10 mouse cellular contexts compared by ENCODE assay signal in the genomic region with DNA sequence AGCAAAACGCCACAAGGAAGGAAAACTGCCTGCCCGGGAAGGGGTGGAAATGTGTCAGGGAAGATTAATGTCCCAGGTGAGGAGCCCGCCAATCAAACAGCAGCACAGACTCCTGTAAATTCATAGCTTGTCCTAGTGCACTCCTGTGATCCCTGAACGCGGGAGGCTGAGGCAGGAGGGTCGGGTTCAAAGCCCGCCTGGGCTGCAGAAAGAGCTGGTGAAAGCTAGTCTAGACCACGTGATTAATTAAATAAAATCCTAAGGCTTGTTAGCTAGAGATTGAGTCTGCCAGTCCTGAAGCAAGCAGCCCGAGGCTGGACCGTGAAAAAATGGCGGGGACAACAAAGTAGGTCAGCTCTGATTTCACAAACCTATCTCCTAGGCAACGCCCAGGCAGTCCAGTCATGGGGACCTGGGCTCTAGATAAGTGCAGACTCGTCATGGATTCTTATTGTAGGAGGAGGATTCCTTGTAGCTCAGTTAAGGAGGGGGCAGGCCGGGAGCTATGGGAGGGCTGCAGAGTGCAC. TPM values are rescaled to one million over a fixed set of nuclear protein-coding genes. Genes with fewer than 3 reads are reported as not detected.
A peak's percentile ranks its signal among the peaks of the same experiment; 100 is the strongest.
DNase-seq lines count a peak whose midpoint lies in the region; ATAC-seq lines count a peak whose summit lies in the region.
"Had no signal": no experiment of that assay in that cellular context is flagged by ENCODE, and none has a peak within 500 bp of the region (broad histone marks: within the 10 kb centered on the region; RNA-seq: fewer than 3 reads in every experiment).

No protein-coding gene starts in this region.

- 0 out of 2 replicates have a peak, but pooled peaks have one; percentile 19 for ATAC-seq in heart, embryonic 11.5 days (replicated peaks; ENCODE audit: insufficient number of reproducible peaks, low FRiP score, low TSS enrichment)
- peak; percentile 65; the same call in 1 of the 2 replicates for ATAC-seq in midbrain, embryonic 13.5 days

- peaks cover 15% of the 10 kb centered on the region for H3K4me1 ChIP-seq in heart, embryonic 11.5 days (ENCODE audit: control insufficient read depth, insufficient read depth, low read length)
- H3K4me1 ChIP-seq in midbrain, embryonic 13.5 days (replicated peaks), result peaks cover 11% of the 10 kb centered on the region; the same call in 1 of the 2 replicates

- H3K4me3 ChIP-seq in heart, embryonic 11.5 days (ENCODE audit: low read depth, low read length), result peak overlapping the region; percentile 31
- peak overlapping the region; percentile 9; the same call in 1 of the 2 replicates for H3K4me3 ChIP-seq in midbrain, embryonic 13.5 days (replicated peaks)

- H3K27ac ChIP-seq in heart, embryonic 11.5 days (ENCODE audit: low read depth, low read length), result peak overlapping the region; percentile 85
- 0 out of 2 replicates have a peak overlapping the region, but pooled peaks have one; percentile 6 for H3K27ac ChIP-seq in midbrain, embryonic 13.5 days

- no peaks in the 10 kb centered on the region for H3K9me3 ChIP-seq in heart, embryonic 11.5 days (replicated peaks; ENCODE audit: control insufficient read depth, low read length)
- no peaks in the 10 kb centered on the region for H3K9me3 ChIP-seq in midbrain, embryonic 13.5 days

- 28% methylated on average over 14 of the region's 14 CpGs for WGBS in heart, embryonic 11.5 days (ENCODE audit: insufficient replicate concordance)
- 41% methylated on average over 14 of the region's 14 CpGs for WGBS in midbrain, embryonic 13.5 days

- DNase-seq in kidney, adult 11 months, result peak; percentile 44
- DNase-seq in kidney, postnatal 10 days, result no peak
- peak; percentile 65 to 74 for DNase-seq in adrenal gland, postnatal 36 days
- DNase-seq in kidney, postnatal 14 days, result peak; percentile 20
- no peak for DNase-seq in gastrocnemius, postnatal 25 days
- DNase-seq in urinary bladder, adult 18-20 months (ENCODE audit: low spot score in 2 of 2), result no peak

- no peaks in the 10 kb centered on the region for H3K27me3 ChIP-seq in heart, embryonic 11.5 days (ENCODE audit: control insufficient read depth, insufficient read depth, low read length)
- no peaks in the 10 kb centered on the region for H3K27me3 ChIP-seq in midbrain, embryonic 13.5 days

- H3K36me3 ChIP-seq in heart, embryonic 11.5 days (ENCODE audit: control insufficient read depth, insufficient read depth, low read length), result no peaks in the 10 kb centered on the region
- H3K36me3 ChIP-seq in midbrain, embryonic 13.5 days, result no peaks in the 10 kb centered on the region

- peak overlapping the region; percentile 68 for H3K9ac ChIP-seq in heart, embryonic 11.5 days (ENCODE audit: low read depth, low read length)
- H3K9ac ChIP-seq in midbrain, embryonic 13.5 days (replicated peaks), result no peak overlapping the region

- peak overlapping the region; percentile 62 for H3K4me2 ChIP-seq in heart, embryonic 11.5 days
- H3K4me2 ChIP-seq in midbrain, embryonic 13.5 days (replicated peaks), result peak overlapping the region; percentile 39

RNA-seq across cellular contexts. Expression of a gene that starts 38.9 kb away (rescaled TPM):
- not detected for total RNA-seq in adrenal gland, postnatal 36 days (2021)
- 0.13 and 0.15 TPM in 2 replicates for polyA plus RNA-seq in heart, embryonic 11.5 days (2014; fragmentation: Nextera tagmentation; extraction: Ambion mirVana)
- polyA plus RNA-seq in midbrain, embryonic 13.5 days (2015; fragmentation: Nextera tagmentation; extraction: Ambion mirVana), result 0.06 TPM in 1 of 2 replicates, not detected in the other
- not detected for total RNA-seq in gastrocnemius, postnatal 25 days (2021)
- total RNA-seq: hematopoietic stem cell, adult 5-6 weeks; MEL had no signal

Comparison
In these comparisons a context has a peak if more than half of its experiments do, and no peak if none do; other contexts are left out.
1. DNase-seq: peak in kidney, adult 11 months (single experiment), adrenal gland, postnatal 36 days (2 of 2) and kidney, postnatal 14 days (single experiment); none in kidney, postnatal 10 days (single experiment), gastrocnemius, postnatal 25 days (single experiment) and urinary bladder, adult 18-20 months (0 of 2).